Mouse (Mus musculus) frontal cortex, adult (tissue): ENCODE measurements around the gene Smgc.
"Not testable (repeated sequence)": the region's sequence is repeated elsewhere in the genome, so short reads cannot be mapped to it uniquely, and the experiment has no call there.

ENCODE experiments used
- ATAC-seq: cut with Nextera tagmentation; 2 replicates; pipeline ENCODE4 v1.9.2; 2017; ENCODE audit warnings: mild to moderate bottlenecking, moderate library complexity, mixed read lengths; ENCODE audit not compliant: low TSS enrichment

Smgc gene

GRCm38 (mm10) chr15:91837965-91838364 is at the start of gene Smgc:
TSS of gene Smgc (plus strand) at chr15:91838265.
- no peak for ATAC-seq

- ATAC-seq = no peak
These were observed 49.7 kb upstream of the Smgc start for GRCm38 (mm10) chr15:91788338-91788737.

GRCm38 (mm10) chr15:91806463-91806862 is 31.6 kb upstream of the Smgc start:
- ATAC-seq = peak; percentile 72

GRCm38 (mm10) chr15:91835319-91835718 is 2.7 kb upstream of the Smgc start:
- no peak for ATAC-seq

- not testable (repeated sequence) for ATAC-seq
These were observed 26.1 kb downstream of the Smgc start for GRCm38 (mm10) chr15:91864130-91864529.

GRCm38 (mm10) chr15:91900245-91900644 is 62.2 kb downstream of the Smgc start:
- no peak for ATAC-seq

GRCm38 (mm10) chr15:91907046-91907445 is 69.0 kb downstream of the Smgc start:
- not testable (repeated sequence) for ATAC-seq
